Mouse (Mus musculus) ovary, adult 10 weeks (tissue): Measurements from ENCODE around the gene 1700030J22Rik. TPM values are rescaled to one million over a fixed set of nuclear protein-coding genes. Genes with fewer than 3 reads are reported as not detected.

Experiments used
- polyA plus RNA-seq: library from polyadenylated mRNA; stranded (reverse); fragments of 350-450 nt; fragmentation: Illumina TruSeq; extraction: RNeasy Lipid Tissue Mini Kit (QIAGEN cat#74804); gene quantifications from one replicate; pipeline ENCODE4 v1.2.3, GENCODE M21; 2014

1700030J22Rik gene
- 2.5 TPM for polyA plus RNA-seq

DNA sequence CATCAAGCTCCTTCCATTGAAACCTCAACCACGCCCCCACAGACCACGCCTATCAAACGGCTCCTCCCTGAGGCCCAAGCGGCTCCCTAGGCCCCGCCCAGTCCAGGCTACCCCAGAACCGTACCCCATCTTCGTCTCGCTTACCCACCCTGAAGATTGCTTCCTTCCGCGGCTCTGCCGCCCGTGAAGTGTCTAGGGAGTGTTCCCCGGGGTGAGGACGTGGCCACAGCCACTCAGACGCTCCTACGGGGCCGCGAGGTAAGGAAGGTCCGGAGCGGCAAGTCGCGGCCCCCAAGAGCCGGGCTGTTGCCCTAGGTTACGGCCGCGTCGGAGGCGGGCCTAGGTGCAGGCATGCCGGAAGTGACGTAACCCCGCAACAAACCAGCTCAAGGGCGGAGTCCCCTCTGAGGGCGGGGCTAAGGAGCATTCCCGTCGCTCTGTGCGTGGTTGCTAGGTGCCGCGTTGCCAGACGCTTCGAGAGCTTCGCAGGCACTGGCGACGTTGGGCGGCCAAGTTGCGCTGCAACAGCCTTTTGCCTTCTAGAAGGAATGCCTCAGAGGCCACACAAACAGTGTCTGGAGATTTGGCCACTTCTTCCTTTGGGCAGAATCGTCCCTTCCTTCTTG, at the start of gene 1700030J22Rik:
Gene 1700030J22Rik (minus strand): TSS at position 329 of the 626 bp plus-strand sequence.

DNA sequence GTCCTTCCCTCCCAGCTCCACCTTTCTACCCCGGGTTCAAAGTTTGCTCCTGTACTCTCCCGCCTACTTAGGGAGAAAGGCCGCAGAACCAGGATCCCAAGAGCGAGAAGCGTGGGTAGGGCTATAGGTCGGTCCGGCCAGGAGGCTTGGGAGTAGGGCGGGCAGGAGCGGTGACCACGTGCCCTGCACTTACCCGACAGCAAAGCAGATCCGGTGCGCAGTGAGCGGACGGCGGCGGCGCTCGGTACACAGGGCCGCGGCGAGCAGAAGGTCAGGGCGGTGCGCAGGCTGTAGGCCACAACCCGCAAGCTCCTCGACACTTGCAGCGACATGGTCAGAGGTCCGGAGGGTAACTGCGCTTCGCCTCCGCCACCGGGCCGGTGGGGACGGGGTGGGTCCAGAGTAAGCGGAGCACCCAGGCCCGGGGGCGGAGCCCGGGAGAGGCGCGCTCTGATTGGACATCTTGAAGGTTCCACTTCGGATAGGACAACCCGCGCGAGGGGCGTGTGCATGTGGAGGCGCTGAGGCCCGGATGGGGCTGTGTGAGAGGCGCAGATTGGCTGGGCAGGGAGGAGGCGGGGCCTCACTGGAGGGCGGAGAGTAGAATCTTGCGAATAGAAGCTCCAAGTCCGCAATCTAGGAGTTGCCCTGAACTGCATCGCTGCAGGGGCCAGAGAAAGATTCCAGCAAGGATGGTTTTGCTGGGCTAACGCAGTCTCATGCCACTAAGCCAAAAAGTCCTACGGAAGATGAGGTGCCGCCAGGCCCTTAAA, 14.5 kb upstream of the 1700030J22Rik start, which contains the start of gene Gcsh:
Gene Gcsh (minus strand): TSS at position 443 of the 773 bp plus-strand sequence.

DNA sequence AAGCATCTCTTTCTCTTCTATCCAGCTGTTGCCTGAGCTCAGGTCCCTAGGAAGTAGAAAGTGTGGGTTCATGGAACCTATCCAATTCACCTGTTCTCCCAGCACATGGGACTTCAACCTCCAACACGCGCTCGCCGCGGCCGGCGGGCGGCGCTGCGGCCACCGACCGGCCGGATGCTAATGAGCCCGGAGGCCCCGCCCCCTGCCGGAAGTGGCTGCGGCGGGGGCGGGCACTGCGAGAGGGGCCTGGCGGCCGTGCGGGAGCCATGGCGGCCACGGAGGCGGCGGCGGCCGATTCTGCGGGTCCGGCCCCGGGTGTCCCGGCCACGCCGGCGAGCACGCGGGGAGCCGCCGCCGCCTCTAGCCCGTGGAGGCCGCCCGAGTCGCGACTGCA, 35.6 kb downstream of the 1700030J22Rik start, which contains the start of gene Atmin:
Gene Atmin (plus strand): TSS at position 233 of the 394 bp plus-strand sequence.

DNA sequence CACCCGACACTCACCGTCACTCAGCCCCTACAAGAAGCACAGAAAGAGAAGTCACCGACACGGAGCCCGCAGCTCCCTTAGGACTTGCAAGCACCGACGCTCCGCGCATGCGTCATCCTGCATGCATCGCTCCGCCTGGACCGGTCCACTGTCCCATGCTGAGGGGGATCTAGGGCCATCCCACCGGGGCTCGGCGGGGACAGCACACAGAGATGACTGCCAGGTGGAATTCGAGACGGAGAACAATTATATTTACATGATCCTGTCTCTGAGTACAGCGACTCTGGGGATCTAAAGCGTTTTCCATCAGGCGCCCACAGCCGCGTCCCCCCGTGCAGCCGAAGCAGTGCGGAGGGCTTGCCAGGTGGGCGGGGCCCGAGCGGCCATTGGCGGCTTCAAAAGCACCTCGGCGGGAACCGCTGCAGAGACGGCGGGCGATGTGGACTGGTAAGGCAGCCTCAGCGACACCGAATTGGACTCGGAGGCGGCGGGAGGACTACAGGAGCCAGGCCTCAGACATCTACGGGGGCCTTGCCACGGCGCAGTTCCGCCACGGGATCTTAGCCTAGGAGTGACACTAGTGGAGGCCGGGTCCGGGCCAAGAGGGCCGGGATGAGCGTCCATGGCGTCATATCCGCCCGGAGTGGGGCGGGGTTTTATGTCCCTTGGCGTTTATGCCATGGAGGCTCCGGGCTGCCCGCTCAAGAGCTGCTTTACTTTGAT, 57.3 kb downstream of the 1700030J22Rik start, which contains the start of the genes Cmc2 and Cenpn:
Gene Cmc2 (minus strand): TSS at position 119 of the 723 bp plus-strand sequence.
Gene Cenpn (plus strand): TSS at position 394 of the 723 bp plus-strand sequence.

Other genes starting within 250 kb of the 1700030J22Rik start
- gene Cdyl2, start 246.0 kb downstream of the 1700030J22Rik start, polyA plus RNA-seq, result 0.37 TPM
- gene Cmc2, start 57.5 kb downstream of the 1700030J22Rik start, polyA plus RNA-seq, result 7.2 TPM
- 15.6 TPM for gene Cenpn, start 57.2 kb downstream of the 1700030J22Rik start, polyA plus RNA-seq
- gene Atmin, start 35.6 kb downstream of the 1700030J22Rik start, polyA plus RNA-seq, result 13.3 TPM
- gene Gcsh, start 14.6 kb upstream of the 1700030J22Rik start, polyA plus RNA-seq, result 161 TPM
- gene Pkd1l2, start 103.5 kb upstream of the 1700030J22Rik start, polyA plus RNA-seq, result not detected
- not detected for gene Bco1, start 116.9 kb upstream of the 1700030J22Rik start, polyA plus RNA-seq
- 4.2 TPM for gene Gan, start 179.2 kb upstream of the 1700030J22Rik start, polyA plus RNA-seq